Mouse (Mus musculus) liver, embryonic 13.5 days (tissue): ENCODE data around the gene Ncoa6. TPM values are rescaled to one million over a fixed set of nuclear protein-coding genes. Genes with fewer than 3 reads are reported as not detected.
A peak's percentile ranks its signal among the peaks of the same experiment; 100 is the strongest.

Source experiments
- ATAC-seq: fragments of 200-750 bp; cut with Nextera tagmentation; 2 replicates; pipeline ENCODE4 v1.8.0; 2017; ENCODE audit warnings: low read depth, mild to moderate bottlenecking, moderate number of reproducible peaks, moderate library complexity
- DNase-seq: peaks from one replicate; pipeline ENCODE4 v3.0.0; 2022
- H3K27ac ChIP-seq: fragments of 300-500 bp; sonication (generic); 2 replicates; pipeline ENCODE4 v1.5.1; 2015; ENCODE audit warnings: moderate library complexity, mild to moderate bottlenecking, inconsistent platforms
- H3K27me3 ChIP-seq: fragments of 300-500 bp; sonication (generic); 2 replicates; pipeline ENCODE4 v1.6.1; 2015; ENCODE audit warnings: mild to moderate bottlenecking, inconsistent platforms
- H3K36me3 ChIP-seq: fragments of 300-500 bp; sonication (generic); 2 replicates; pipeline ENCODE4 v1.6.1; 2015; ENCODE audit warnings: mild to moderate bottlenecking, inconsistent platforms
- H3K4me1 ChIP-seq: fragments of 300-500 bp; sonication (generic); replicated peaks from 2 replicates; pipeline ENCODE4 v1.6.1; 2015; ENCODE audit warnings: inconsistent platforms
- H3K4me2 ChIP-seq: fragments of 300-500 bp; sonication (generic); 2 replicates; pipeline ENCODE4 v1.6.1; 2015; ENCODE audit warnings: inconsistent platforms, mild to moderate bottlenecking, moderate library complexity
- H3K4me3 ChIP-seq: fragments of 300-500 bp; sonication (generic); replicated peaks from 2 replicates; pipeline ENCODE4 v1.5.1; 2015; ENCODE audit warnings: mild to moderate bottlenecking, inconsistent platforms
- H3K9ac ChIP-seq: fragments of 300-500 bp; sonication (generic); 2 replicates; pipeline ENCODE4 v1.6.1; 2015; ENCODE audit warnings: mild to moderate bottlenecking, inconsistent platforms
- H3K9me3 ChIP-seq: fragments of 300-500 bp; sonication (generic); replicated peaks from 2 replicates; pipeline ENCODE4 v1.6.1; 2016; ENCODE audit warnings: inconsistent platforms
- WGBS: fragments of 180-500 bp; shearing (Covaris S2); methylation state at CpG from one replicate; pipeline ENCODE4 v1.1.7; 2015; ENCODE audit not compliant: insufficient replicate concordance; 5-methylcytosine and 5-hydroxymethylcytosine counted together
- polyA plus RNA-seq: library from polyadenylated mRNA; unstranded; fragments of >200 nt; fragmentation: Nextera tagmentation; extraction: Ambion mirVana; gene quantifications from 2 replicates; pipeline ENCODE4 v1.2.1, GENCODE M21; 2015

Gene Ncoa6
- polyA plus RNA-seq, 1 experiment from 2014 or later, result 5.3 TPM

GRCm38 (mm10) chr2:155404635-155405034, 69.1 kb downstream of the Ncoa6 start:
- ATAC-seq, result no peak
- Histone ChIP-seq H3K4me1 (no peaks in the 10 kb centered on the region), H3K9ac (no peak overlapping the region), H3K27me3 (no peaks in the 10 kb centered on the region), H3K9me3 (no peaks in the 10 kb centered on the region), H3K27ac (no peak overlapping the region), H3K4me3 (no peak overlapping the region), H3K36me3 (peaks cover 53% of the 10 kb centered on the region), H3K4me2 (no peak overlapping the region)
- 73% methylated on average over 1 of the region's 1 CpGs for WGBS
- no peak for DNase-seq

- Histone ChIP-seq H3K36me3 (peaks cover 44% of the 10 kb centered on the region), H3K4me2 (no peak overlapping the region), H3K9me3 (no peaks in the 10 kb centered on the region), H3K27me3 (no peaks in the 10 kb centered on the region), H3K27ac (no peak overlapping the region), H3K4me1 (no peaks in the 10 kb centered on the region), H3K9ac (no peak overlapping the region), H3K4me3 (no peak overlapping the region)
- ATAC-seq (no peak), DNase-seq (no peak)
- 91% methylated on average over 4 of the region's 4 CpGs for WGBS
Observed at GRCm38 (mm10) chr2:155401926-155402325, 71.8 kb downstream of the Ncoa6 start.

DNA sequence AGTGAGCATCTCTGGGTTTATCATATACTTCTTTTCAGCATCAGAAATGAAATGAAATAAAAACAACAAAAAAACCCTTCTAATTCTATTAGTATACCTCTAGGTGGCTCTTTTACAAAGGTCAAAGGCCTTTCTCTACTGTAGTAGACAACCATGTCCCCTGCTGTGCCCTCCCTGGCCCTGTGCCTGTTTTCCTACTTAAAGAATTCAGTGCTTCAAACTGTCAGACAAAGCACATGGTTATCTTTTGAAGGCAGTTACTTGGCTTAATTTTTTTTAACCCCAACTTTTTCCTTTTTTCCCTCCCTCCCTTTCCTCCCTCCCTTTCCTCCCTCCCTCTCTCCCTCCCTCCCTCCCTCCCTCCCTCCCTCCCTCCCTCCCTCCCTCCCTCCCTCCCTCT, 73.4 kb downstream of the Ncoa6 start:
- H3K4me3 ChIP-seq, result no peak overlapping the region
- H3K9ac ChIP-seq, result no peak overlapping the region
- ATAC-seq (no peak), DNase-seq (no peak)
- peaks cover 35% of the 10 kb centered on the region for H3K36me3 ChIP-seq
- H3K27ac ChIP-seq, result no peak overlapping the region
- H3K4me1 ChIP-seq, result no peaks in the 10 kb centered on the region
- no peaks in the 10 kb centered on the region for H3K27me3 ChIP-seq
- H3K9me3 ChIP-seq, result no peaks in the 10 kb centered on the region
- H3K4me2 ChIP-seq, result no peak overlapping the region

DNA sequence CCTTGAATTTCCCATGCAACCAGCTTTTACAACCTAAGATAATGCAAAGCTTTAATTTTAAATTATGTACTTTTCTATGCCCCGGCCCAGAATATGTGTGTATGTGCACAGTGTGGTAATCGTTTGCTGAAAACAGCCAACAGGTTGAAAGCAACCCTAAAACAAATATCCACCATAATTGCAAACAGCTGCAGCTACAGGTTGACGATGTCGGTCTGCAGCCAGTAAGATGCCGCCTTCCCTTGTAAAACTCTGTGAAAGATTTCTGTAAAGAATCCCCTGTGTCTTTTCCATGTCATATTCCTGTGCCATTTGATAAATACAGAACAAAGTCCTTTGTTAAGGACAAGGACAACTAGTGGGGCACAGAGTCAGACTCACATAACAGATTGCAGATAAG, 79.1 kb downstream of the Ncoa6 start:
- H3K27ac ChIP-seq, result no peak overlapping the region
- 74% methylated on average over 5 of the region's 5 CpGs for WGBS
- peaks cover 37% of the 10 kb centered on the region for H3K36me3 ChIP-seq

DNA sequence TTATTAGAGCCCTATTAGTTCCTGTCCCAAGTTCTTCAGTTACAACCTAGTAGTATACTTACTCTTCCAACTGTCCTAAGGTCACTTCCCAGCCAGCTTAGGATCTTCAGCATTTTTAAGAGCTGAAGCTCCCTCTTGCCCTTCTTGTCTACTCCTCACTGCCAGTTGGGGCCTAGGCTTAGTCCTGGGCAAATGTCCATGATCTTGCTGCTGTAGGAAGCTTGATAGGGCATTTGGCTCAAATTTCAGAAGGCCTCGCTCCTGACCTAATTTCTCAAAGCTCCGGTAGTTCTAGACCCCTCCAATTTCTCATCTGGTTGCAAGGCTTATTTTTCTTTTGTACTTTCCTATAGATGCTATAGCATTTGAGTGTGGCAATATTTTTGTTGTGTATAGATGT, 85.1 kb downstream of the Ncoa6 start:
- 90% methylated on average over 2 of the region's 2 CpGs for WGBS
- peaks cover 19% of the 10 kb centered on the region for H3K36me3 ChIP-seq
- H3K27me3 ChIP-seq, result peaks cover 8% of the 10 kb centered on the region; the same call in 1 of the 2 replicates

More for the DNA sequence above, 79.1 kb downstream of the Ncoa6 start:
- H3K4me3 ChIP-seq, result no peak overlapping the region
- DNase-seq (no peak), ATAC-seq (no peak)
- H3K9ac ChIP-seq, result no peak overlapping the region
- no peaks in the 10 kb centered on the region for H3K27me3 ChIP-seq
- no peak overlapping the region for H3K4me2 ChIP-seq
- no peaks in the 10 kb centered on the region for H3K9me3 ChIP-seq
- H3K4me1 ChIP-seq, result no peaks in the 10 kb centered on the region

GRCm38 (mm10) chr2:155387052-155387451, 86.6 kb downstream of the Ncoa6 start:
- DNase-seq, result no peak
- H3K27me3 ChIP-seq, result peaks cover 8% of the 10 kb centered on the region; the same call in 1 of the 2 replicates
- WGBS, result 72% methylated on average over 4 of the region's 4 CpGs
- H3K9ac ChIP-seq, result no peak overlapping the region
- no peak overlapping the region for H3K27ac ChIP-seq
- ATAC-seq, result no peak
- no peak overlapping the region for H3K4me3 ChIP-seq
- peaks cover 15% of the 10 kb centered on the region for H3K36me3 ChIP-seq
- no peak overlapping the region for H3K4me2 ChIP-seq
- H3K4me1 ChIP-seq, result peaks cover 12% of the 10 kb centered on the region
- H3K9me3 ChIP-seq, result no peaks in the 10 kb centered on the region

More for the DNA sequence above, 85.1 kb downstream of the Ncoa6 start:
- ATAC-seq (no peak), DNase-seq (no peak)
- H3K9me3 ChIP-seq, result no peaks in the 10 kb centered on the region
- H3K4me3 ChIP-seq, result no peak overlapping the region
- H3K4me1 ChIP-seq, result no peaks in the 10 kb centered on the region
- H3K27ac ChIP-seq, result no peak overlapping the region
- H3K9ac ChIP-seq, result no peak overlapping the region
- no peak overlapping the region for H3K4me2 ChIP-seq

- DNase-seq (no peak), ATAC-seq (no peak)
- Histone ChIP-seq H3K4me3 (no peak overlapping the region), H3K27ac (no peak overlapping the region), H3K9ac (no peak overlapping the region), H3K4me2 (no peak overlapping the region), H3K9me3 (no peaks in the 10 kb centered on the region), H3K36me3 (peaks cover 15% of the 10 kb centered on the region), H3K4me1 (peaks cover 13% of the 10 kb centered on the region), H3K27me3 (peaks cover 8% of the 10 kb centered on the region; the same call in 1 of the 2 replicates)
- 32% methylated on average over 27 of the region's 27 CpGs for WGBS
Observed at GRCm38 (mm10) chr2:155386534-155386899, 87.2 kb downstream of the Ncoa6 start.

- Histone ChIP-seq H3K4me1 (peaks cover 18% of the 10 kb centered on the region), H3K4me3 (no peak overlapping the region), H3K9ac (no peak overlapping the region), H3K4me2 (no peak overlapping the region), H3K36me3 (peaks cover 9% of the 10 kb centered on the region), H3K9me3 (no peaks in the 10 kb centered on the region), H3K27me3 (peaks cover 11% of the 10 kb centered on the region), H3K27ac (no peak overlapping the region)
- ATAC-seq (no peak), DNase-seq (no peak)
- WGBS, result 58% methylated on average over 18 of the region's 18 CpGs
Observed at GRCm38 (mm10) chr2:155385731-155386533, 87.8 kb downstream of the Ncoa6 start.

DNA sequence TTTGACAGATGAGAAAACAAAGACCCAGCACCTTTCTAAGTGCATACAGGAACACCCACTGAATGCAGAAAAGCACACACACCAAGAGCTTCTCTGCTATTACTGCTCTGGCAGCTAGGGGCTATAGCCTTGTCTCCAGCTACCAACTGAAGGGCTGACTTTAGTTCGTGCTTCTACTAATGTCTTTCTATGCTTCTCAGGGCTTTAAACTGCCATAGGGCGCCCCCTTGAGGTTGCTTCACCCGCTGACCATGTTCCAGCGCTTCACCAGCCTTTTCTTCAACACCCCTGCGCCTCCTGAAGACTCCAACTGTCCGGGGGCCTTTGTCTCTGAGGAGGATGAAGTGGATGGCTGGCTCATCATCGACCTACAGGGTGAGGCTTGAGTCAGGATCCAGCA, 88.6 kb downstream of the Ncoa6 start:
- H3K4me3 ChIP-seq, result no peak overlapping the region
- DNase-seq (peak; percentile 57), ATAC-seq (no peak)
- 19% methylated on average over 7 of the region's 7 CpGs for WGBS
- H3K27me3 ChIP-seq, result peaks cover 20% of the 10 kb centered on the region
- H3K4me1 ChIP-seq, result peaks cover 22% of the 10 kb centered on the region
- H3K9ac ChIP-seq, result no peak overlapping the region
- no peak overlapping the region for H3K4me2 ChIP-seq
- no peaks in the 10 kb centered on the region for H3K9me3 ChIP-seq
- H3K36me3 ChIP-seq, result peaks cover 6% of the 10 kb centered on the region; the same call in 1 of the 2 replicates
- H3K27ac ChIP-seq, result no peak overlapping the region

DNA sequence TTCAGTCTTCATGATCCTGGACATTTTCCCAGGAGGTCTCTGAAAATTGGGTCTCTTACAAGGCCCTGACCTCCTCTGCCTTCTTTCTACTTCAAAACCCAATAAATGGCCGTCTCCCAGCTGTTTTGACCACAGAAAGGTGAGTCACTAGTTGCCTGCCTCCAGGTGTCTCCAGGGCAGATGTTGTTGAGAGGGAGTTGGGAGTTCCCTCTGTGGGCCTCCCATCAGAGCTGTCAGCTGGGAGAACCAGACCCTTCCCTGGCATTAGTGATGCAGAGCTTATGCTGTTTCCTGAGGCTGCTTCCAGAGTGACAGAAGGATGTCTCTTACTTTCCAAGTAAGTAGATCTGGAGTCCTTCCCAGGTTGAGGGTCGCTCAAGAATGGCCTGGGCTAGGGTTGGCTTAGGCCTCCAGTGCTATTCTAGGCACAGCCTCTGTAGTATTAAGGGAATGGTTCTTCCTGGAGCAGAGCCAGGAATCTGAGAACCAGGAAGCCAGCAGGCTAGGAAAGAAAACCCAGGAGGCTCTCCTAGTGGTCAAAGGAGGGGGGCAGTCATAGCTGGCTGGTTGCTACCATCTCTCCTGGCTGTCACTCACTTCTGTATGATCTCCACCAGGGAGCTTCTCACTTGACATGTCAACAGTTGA, 90.8 kb downstream of the Ncoa6 start:
- H3K27ac ChIP-seq, result no peak overlapping the region
- no peak overlapping the region; the same call in 1 of the 2 replicates for H3K4me3 ChIP-seq
- no peak for ATAC-seq
- peak overlapping the region; percentile 94; the same call in 1 of the 2 replicates for H3K4me2 ChIP-seq
- no peak overlapping the region for H3K9ac ChIP-seq
- no peak for DNase-seq
- H3K36me3 ChIP-seq, result no peaks in the 10 kb centered on the region
- peaks cover 22% of the 10 kb centered on the region for H3K4me1 ChIP-seq
- H3K9me3 ChIP-seq, result no peaks in the 10 kb centered on the region
- 66% methylated on average over 2 of the region's 2 CpGs for WGBS
- peaks cover 36% of the 10 kb centered on the region for H3K27me3 ChIP-seq

DNA sequence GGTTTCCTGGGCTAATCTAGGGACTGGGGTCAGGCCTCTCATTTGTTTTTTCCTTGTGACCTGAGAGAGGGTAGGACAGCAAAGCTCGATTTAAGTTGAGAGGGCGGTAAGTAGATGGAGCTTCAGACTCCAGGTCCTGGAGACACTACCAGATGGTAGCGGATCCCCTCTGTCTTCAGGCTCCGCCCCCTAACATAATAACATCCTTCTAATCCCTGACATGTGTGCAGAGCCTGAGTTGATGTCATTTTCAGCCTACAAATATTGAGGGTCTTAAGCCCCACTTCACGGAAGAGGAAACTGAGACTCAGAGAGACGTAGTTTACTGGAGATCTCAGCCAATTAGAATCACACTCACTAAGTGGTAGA, 91.4 kb downstream of the Ncoa6 start:
- Histone ChIP-seq H3K9me3 (no peaks in the 10 kb centered on the region), H3K36me3 (no peaks in the 10 kb centered on the region), H3K4me1 (peaks cover 22% of the 10 kb centered on the region), H3K27ac (no peak overlapping the region), H3K4me3 (peak overlapping the region; percentile 91), H3K4me2 (peak overlapping the region; percentile 94), H3K9ac (peak overlapping the region; percentile 82), H3K27me3 (peaks cover 39% of the 10 kb centered on the region)
- no peak for ATAC-seq
- 26% methylated on average over 6 of the region's 6 CpGs for WGBS
- DNase-seq, result no peak
